Comparison of ENCODE assay signal across 8 mouse cellular contexts in the genomic region with DNA sequence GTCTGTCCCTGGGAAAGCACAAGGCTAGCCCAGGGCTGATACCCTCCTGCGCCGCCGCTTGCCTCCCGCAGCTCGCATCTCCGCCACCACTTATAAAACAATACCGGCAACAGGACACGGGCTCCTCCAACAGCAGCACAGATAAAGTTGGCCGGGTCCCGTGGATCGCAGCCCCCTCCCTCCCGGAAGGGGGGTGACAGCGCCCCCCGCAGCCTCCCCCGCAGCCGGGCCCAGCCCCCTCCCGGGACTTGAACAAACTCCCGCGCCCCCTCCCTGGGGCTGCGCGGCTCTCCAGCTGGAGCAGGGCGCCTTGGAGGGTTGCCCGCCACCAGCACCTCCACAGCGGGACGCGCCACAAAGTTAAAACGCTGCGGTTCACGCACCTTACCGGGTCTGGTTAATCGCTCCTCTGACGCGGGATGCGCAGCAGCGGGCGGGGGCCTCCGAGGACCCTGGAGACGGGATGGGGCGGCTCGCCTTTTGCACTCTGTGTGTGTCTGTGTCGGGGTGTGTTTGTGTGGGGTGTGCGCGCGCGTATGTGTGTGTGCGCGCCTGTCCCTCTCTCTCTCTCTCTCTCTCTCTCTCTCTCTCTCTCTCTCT. TPM values are rescaled to one million over a fixed set of nuclear protein-coding genes. Genes with fewer than 3 reads are reported as not detected.
DNase-seq lines count a peak whose midpoint lies in the region; ATAC-seq and TF ChIP-seq lines count a peak whose summit lies in the region.

A gene (minus strand): TSS at position 547 of the 600 bp plus-strand sequence.

- under 1% methylated on average over 45 of the region's 47 CpGs for WGBS in hindbrain, embryonic 14.5 days

- peak within 1 kb of the TSS; percentile 52 for H3K4me3 ChIP-seq in hindbrain, embryonic 14.5 days (replicated peaks; ENCODE audit: low read length)

- H3K9ac ChIP-seq in hindbrain, embryonic 14.5 days, result peak within 1 kb of the TSS; percentile 73

- DNase-seq in Patski (ENCODE audit: low read depth, low spot score), result no peak
- DNase-seq in gastrocnemius, adult 18-20 months (ENCODE audit: low spot score), result peak; percentile 29
- DNase-seq in hindbrain, embryonic 14.5 days (ENCODE audit: low spot score), result peak; percentile 48
- peak; percentile 9 for DNase-seq in left cerebral cortex, adult 11 months (ENCODE audit: low spot score)
- peak; percentile 79 for DNase-seq in lung, postnatal 10 days
- DNase-seq in ovary, postnatal 14 days (ENCODE audit: low spot score), result peak; percentile 50
- peak; percentile 34 to 42 for DNase-seq in thymus, postnatal 36 days

- no peaks in the 10 kb centered on the region for H3K36me3 ChIP-seq in hindbrain, embryonic 14.5 days (replicated peaks; ENCODE audit: control insufficient read depth, insufficient read depth)

- peaks cover 5% of the 10 kb centered on the region for H3K27me3 ChIP-seq in Patski
- H3K27me3 ChIP-seq in hindbrain, embryonic 14.5 days (ENCODE audit: control insufficient read depth, insufficient read depth, low read length), result peaks cover 7% of the 10 kb centered on the region

- ATAC-seq in Patski, result peak; percentile 54
- peak; percentile 62 for ATAC-seq in common myeloid progenitor, adult 5-6 weeks (replicated peaks; ENCODE audit: low read depth, poor library complexity, severe bottlenecking)
- ATAC-seq in hindbrain, embryonic 14.5 days (ENCODE audit: low FRiP score), result peak; percentile 80

- TF ChIP-seq CTCF in Patski (IDR thresholded peaks at IDR 0.05), result no peak

- H3K4me1 ChIP-seq in hindbrain, embryonic 14.5 days (replicated peaks; ENCODE audit: control insufficient read depth, insufficient read depth, low read length), result 0 out of 2 replicates have a peak, but pooled peaks cover 7% of the 10 kb centered on the region

- peak within 1 kb of the TSS; percentile 92 for H3K4me2 ChIP-seq in hindbrain, embryonic 14.5 days (replicated peaks)

- peak within 1 kb of the TSS; percentile 55; the same call in 1 of the 2 replicates for H3K27ac ChIP-seq in hindbrain, embryonic 14.5 days

- POLR2A ChIA-PET in Patski (lab: Charles Lee), result no interaction called here

- H3K9me3 ChIP-seq in hindbrain, embryonic 14.5 days (ENCODE audit: control insufficient read depth, low read length), result no peaks in the 10 kb centered on the region

- in situ Hi-C loops in Patski (cut with MboI; ENCODE audit: low pct_unique_long_range_greater_than_20kb), result no loop called here

- CTCF ChIA-PET in Patski (lab: Charles Lee), result no interaction called here

RNA-seq across cellular contexts. Expression of the gene that starts here (rescaled TPM):
- 0.26 TPM for polyA plus RNA-seq in Patski (2021)
- total RNA-seq in common myeloid progenitor, adult 5-6 weeks (2017), result 1.2 and 11.3 TPM in 2 replicates
- total RNA-seq in gastrocnemius, adult 18-20 months (2021), result 1 to 10 TPM; 1.1 to 1.3 TPM
- polyA plus RNA-seq in hindbrain, embryonic 14.5 days (2014; fragmentation: Nextera tagmentation; extraction: Ambion mirVana), result 23.9 and 27.0 TPM in 2 replicates

Comparison
In these comparisons a context has a peak if more than half of its experiments do, and no peak if none do; other contexts are left out.
1. RNA of the gene that starts here (polyA plus RNA-seq): 23.9 to 27.0 TPM in hindbrain, embryonic 14.5 days; 0.26 TPM in Patski (single experiment); every median in the first group is over 10 times any median in the second.
2. Peak in ATAC-seq in Patski; RNA of the gene not detected or under 1 TPM.
3. Peak in every context shown above with its lines, with median percentiles within 50 percentile points of each other: ATAC-seq.